Mouse (Mus musculus): ENCODE data around the gene Ptges3.

DNA sequence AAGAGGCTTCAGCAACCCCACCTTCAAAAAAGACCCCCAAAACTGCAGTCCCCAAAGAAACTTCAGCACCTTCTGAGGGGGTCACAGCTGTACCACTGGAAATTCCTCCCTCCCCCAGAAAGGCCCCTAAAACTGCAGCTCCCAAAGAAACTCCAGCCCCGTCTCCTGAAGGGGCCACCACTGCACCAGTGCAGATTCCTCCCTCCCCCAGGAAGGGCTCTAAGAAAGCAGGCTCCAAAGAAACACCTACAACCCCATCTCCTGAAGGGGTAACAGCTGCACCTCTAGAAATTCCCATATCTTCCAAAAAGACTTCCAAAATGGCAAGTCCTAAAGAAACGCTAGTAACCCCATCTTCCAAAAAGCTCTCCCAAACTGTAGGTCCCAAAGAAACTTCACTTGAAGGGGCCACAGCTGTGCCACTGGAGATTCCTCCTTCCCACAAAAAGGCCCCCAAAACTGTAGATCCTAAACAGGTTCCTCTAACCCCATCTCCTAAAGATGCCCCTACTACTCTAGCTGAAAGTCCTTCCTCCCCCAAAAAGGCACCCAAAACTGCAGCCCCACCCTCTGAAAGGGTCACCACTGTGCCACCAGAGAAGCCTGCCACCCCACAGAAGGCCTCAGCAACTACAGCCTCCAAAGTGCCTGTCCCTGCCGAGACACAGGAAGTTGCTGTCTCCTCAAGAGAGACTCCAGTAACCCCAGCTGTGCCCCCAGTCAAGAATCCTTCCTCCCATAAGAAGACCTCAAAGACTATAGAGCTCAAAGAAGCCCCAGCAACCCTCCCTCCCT, 15.5 kb upstream of the Ptges3 start:
- TF ChIP-seq CTCF (IDR thresholded peaks at IDR 0.05; ENCODE audit: low read depth, low read length) (no peak), GATA2 (IDR thresholded peaks at IDR 0.05; ENCODE audit: borderline replicate concordance, low read depth, low read length) (no peak)

All from G1E (cell line).